Mouse (Mus musculus) small intestine, adult 2 months (tissue): ENCODE measurements around the gene Stam2.
A peak's percentile ranks its signal among the peaks of the same experiment; 100 is the strongest.

ENCODE experiments used
- CTCF ChIP-seq: fragments of 200-500 bp; IDR thresholded peaks from 2 replicates; pipeline ENCODE4 v1.5.1; 2012; ENCODE audit warnings: low read depth, mild to moderate bottlenecking, control low read depth, inconsistent platforms, low read length, moderate library complexity, mixed read lengths; ENCODE audit not compliant: insufficient replicate concordance, insufficient read length; ENCODE audit errors: extremely low read depth
- POLR2A ChIP-seq: fragments of 200-500 bp; IDR thresholded peaks from 2 replicates; pipeline ENCODE4 v1.6.1; 2012; ENCODE audit warnings: low read depth, mild to moderate bottlenecking, control low read depth, inconsistent platforms, low read length, moderate library complexity

DNA sequence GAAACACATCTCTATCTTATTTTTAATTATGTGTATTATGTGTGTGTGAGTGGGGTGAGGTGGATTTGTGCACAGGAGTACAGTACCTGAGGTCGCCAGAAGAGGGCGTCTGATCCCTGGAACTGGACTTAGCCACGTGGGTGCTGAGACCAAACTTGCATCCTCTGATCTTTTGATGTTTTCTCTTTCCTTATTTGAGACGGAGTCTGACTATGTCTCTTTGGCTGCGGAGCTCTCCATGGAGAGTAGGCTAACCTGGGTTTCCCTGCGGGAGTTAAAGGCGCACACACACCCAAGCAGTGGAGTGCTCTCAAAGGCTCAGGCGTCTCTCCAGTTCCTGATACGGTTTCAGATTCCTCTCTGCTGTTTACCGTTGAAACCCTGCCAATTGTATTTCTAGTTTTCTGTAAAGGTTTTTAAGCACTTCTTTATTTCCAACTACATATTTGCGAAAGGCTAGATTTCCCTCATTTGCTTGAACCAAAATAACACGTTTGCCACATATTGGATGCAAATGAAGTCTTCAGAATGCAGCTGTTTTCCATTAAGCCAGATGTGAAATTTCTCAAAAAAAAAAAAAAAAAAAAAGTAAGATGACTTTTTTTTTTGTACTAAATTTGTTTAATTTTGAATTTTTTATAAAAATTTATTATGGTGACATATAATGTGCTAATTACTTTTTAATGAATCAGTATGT, 21.1 kb upstream of the Stam2 start:
- TF ChIP-seq CTCF, result peak; percentile 82; the same call in 1 of the 2 replicates
- TF ChIP-seq POLR2A, result no peak
